Mouse (Mus musculus) myocyte (in vitro differentiated cells): Measurements from ENCODE around the gene Akt2.

Experiments used
- CEBPB ChIP-seq: IDR thresholded peaks from 2 replicates; pipeline ENCODE4 v1.6.1; 2011; ENCODE audit warnings: mild to moderate bottlenecking, moderate library complexity; ENCODE audit not compliant: poor library complexity, insufficient read depth, severe bottlenecking
- E2F4 ChIP-seq: IDR thresholded peaks from one replicate; pipeline ENCODE4 v1.6.1; 2011; ENCODE audit warnings: mild to moderate bottlenecking, control low read depth, moderate library complexity; ENCODE audit not compliant: insufficient read depth
- MAX ChIP-seq: IDR thresholded peaks from one replicate; pipeline ENCODE4 v1.6.1; 2011; ENCODE audit warnings: low read depth, mild to moderate bottlenecking, control low read depth
- MYOD1 ChIP-seq, 3 experiments: IDR thresholded peaks; one replicate each; pipeline ENCODE4 v1.6.1; 2011; ENCODE audit warnings: control low read depth in 2 of 3, low read depth in 2 of 3, mild to moderate bottlenecking in 2 of 3, moderate library complexity in 1 of 3; ENCODE audit not compliant: insufficient read length in 2 of 3, control insufficient read depth in 1 of 3
- MYOG ChIP-seq, 3 experiments: IDR thresholded peaks; one replicate each; pipeline ENCODE4 v1.6.1; 2011; ENCODE audit warnings: control low read depth in 2 of 3, low read depth in 2 of 3, mild to moderate bottlenecking in 2 of 3; ENCODE audit not compliant: insufficient read length in 2 of 3, control insufficient read depth in 1 of 3, insufficient read depth in 1 of 3
- POLR2A ChIP-seq: IDR thresholded peaks from one replicate; pipeline ENCODE4 v1.6.1; 2011; ENCODE audit warnings: low read depth, mild to moderate bottlenecking, control low read depth, moderate library complexity; ENCODE audit not compliant: insufficient read length
- POLR2AphosphoS2 ChIP-seq: IDR thresholded peaks from one replicate; pipeline ENCODE4 v1.6.1; 2011; ENCODE audit warnings: low read depth, control low read depth; ENCODE audit not compliant: insufficient read length
- REST ChIP-seq: IDR thresholded peaks from one replicate; pipeline ENCODE4 v1.6.1; 2011; ENCODE audit warnings: mild to moderate bottlenecking, control low read depth, moderate library complexity; ENCODE audit not compliant: insufficient read depth, insufficient read length
- TCF12 ChIP-seq: IDR thresholded peaks from one replicate; pipeline ENCODE4 v1.6.1; 2011; ENCODE audit warnings: mild to moderate bottlenecking, control low read depth; ENCODE audit not compliant: poor library complexity, insufficient read depth, severe bottlenecking
- TCF3 ChIP-seq: IDR thresholded peaks from one replicate; pipeline ENCODE4 v1.6.1; 2011; ENCODE audit warnings: low read depth, control low read depth; ENCODE audit not compliant: insufficient read length
- USF1 ChIP-seq: IDR thresholded peaks from one replicate; pipeline ENCODE4 v1.6.1; 2011; ENCODE audit warnings: low read depth, mild to moderate bottlenecking, control low read depth, moderate library complexity

DNA sequence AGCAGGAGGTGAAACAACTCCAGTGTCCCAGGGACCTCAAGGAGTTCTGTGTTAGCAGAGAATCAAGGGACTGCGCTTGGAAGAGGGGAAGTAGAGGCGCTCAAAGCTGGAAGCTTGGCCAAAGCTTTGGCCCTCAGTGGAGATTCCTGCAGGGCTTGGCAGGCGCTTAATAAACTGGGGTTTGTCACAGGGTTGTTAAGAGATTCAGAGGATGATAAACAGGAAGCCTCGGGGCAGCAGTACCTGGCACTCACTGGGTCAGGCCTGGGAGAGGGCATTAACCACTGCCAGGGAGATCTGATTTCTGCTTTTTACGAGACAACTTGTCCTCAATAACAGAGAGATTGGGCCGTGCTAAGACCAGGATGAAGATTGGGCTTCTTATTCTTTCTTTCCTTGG lies 29.7 kb downstream of the Akt2 start:
- TF ChIP-seq CEBPB (no peak), POLR2AphosphoS2 (no peak), REST (no peak), USF1 (no peak), TCF12 (no peak), MYOG (IDR thresholded peaks at IDR 0.05; ENCODE audit: control insufficient read depth in 1 of 3, insufficient read depth in 1 of 3, insufficient read length in 2 of 3, low read depth in 2 of 3) (no peak), TCF3 (no peak), E2F4 (no peak), POLR2A (no peak), MAX (no peak), MYOD1 (IDR thresholded peaks at IDR 0.05; ENCODE audit: control insufficient read depth in 1 of 3, insufficient read length in 2 of 3, low read depth in 2 of 3) (no peak)
